Mouse (Mus musculus): ENCODE results near the gene Col4a4. TPM values are rescaled to one million over a fixed set of nuclear protein-coding genes. Genes with fewer than 3 reads are reported as not detected.

The Col4a4 gene
- polyA plus RNA-seq (2015; fragmentation: Nextera tagmentation; extraction: Ambion mirVana) = 0.16 and 0.18 TPM in 2 replicates

GRCm38 (mm10) chr1:82586713-82587399 is at the start of gene Col4a4, which contains the start of gene Col4a3:
TSS of gene Col4a4 (minus strand) at chr1:82586849.
TSS of gene Col4a3 (plus strand) at chr1:82586921.
- no peak within 1 kb of the TSS for H3K27ac ChIP-seq (ENCODE audit: low read length)
- no peak within 1 kb of the TSS for H3K4me3 ChIP-seq (ENCODE audit: low read depth, low read length)
- no peak within 1 kb of the TSS for H3K9ac ChIP-seq (ENCODE audit: low read depth, low read length)
- ATAC-seq (ENCODE audit: low read depth) = no peak
- no peaks in the 10 kb centered on the region for H3K36me3 ChIP-seq (ENCODE audit: control insufficient read depth, insufficient read depth)
- no peaks in the 10 kb centered on the region for H3K9me3 ChIP-seq (replicated peaks; ENCODE audit: control insufficient read depth, low read length)
- 4% methylated on average over 34 of the region's 34 CpGs for WGBS (ENCODE audit: insufficient replicate concordance)
- no peak within 1 kb of the TSS for H3K4me2 ChIP-seq (ENCODE audit: low read depth, low read length)
- peaks cover 10% of the 10 kb centered on the region for H3K27me3 ChIP-seq (ENCODE audit: control insufficient read depth, insufficient read depth, low read depth, low read length)
- H3K4me1 ChIP-seq (ENCODE audit: control insufficient read depth, low read depth, low read length) = no peaks in the 10 kb centered on the region

GRCm38 (mm10) chr1:82636321-82636720 is 49.7 kb upstream of the Col4a4 start:
- no peaks in the 10 kb centered on the region for H3K27me3 ChIP-seq (ENCODE audit: control insufficient read depth, insufficient read depth, low read depth, low read length)
- peaks cover 5% of the 10 kb centered on the region for H3K4me1 ChIP-seq (ENCODE audit: control insufficient read depth, low read depth, low read length)
- H3K36me3 ChIP-seq (ENCODE audit: control insufficient read depth, insufficient read depth) = no peaks in the 10 kb centered on the region
- H3K9ac ChIP-seq (ENCODE audit: low read depth, low read length) = no peak overlapping the region
- no peak for ATAC-seq (ENCODE audit: low read depth)
- 49% methylated on average over 4 of the region's 4 CpGs for WGBS (ENCODE audit: insufficient replicate concordance)
- H3K4me3 ChIP-seq (ENCODE audit: low read depth, low read length) = no peak overlapping the region
- no peak overlapping the region for H3K4me2 ChIP-seq (ENCODE audit: low read depth, low read length)
- no peak overlapping the region for H3K27ac ChIP-seq (ENCODE audit: low read length)
- H3K9me3 ChIP-seq (replicated peaks; ENCODE audit: control insufficient read depth, low read length) = no peaks in the 10 kb centered on the region

- WGBS (ENCODE audit: insufficient replicate concordance) = 79% methylated on average over 9 of the region's 9 CpGs
- Histone ChIP-seq H3K36me3 (ENCODE audit: control insufficient read depth, insufficient read depth) (no peaks in the 10 kb centered on the region), H3K9me3 (replicated peaks; ENCODE audit: control insufficient read depth, low read length) (no peaks in the 10 kb centered on the region), H3K4me2 (ENCODE audit: low read depth, low read length) (no peak overlapping the region), H3K27me3 (ENCODE audit: control insufficient read depth, insufficient read depth, low read depth, low read length) (no peaks in the 10 kb centered on the region), H3K4me1 (ENCODE audit: control insufficient read depth, low read depth, low read length) (peaks cover 5% of the 10 kb centered on the region), H3K4me3 (ENCODE audit: low read depth, low read length) (no peak overlapping the region), H3K9ac (ENCODE audit: low read depth, low read length) (no peak overlapping the region), H3K27ac (ENCODE audit: low read length) (no peak overlapping the region)
- no peak for ATAC-seq (ENCODE audit: low read depth)
Measured at GRCm38 (mm10) chr1:82635254-82635620, 48.6 kb upstream of the Col4a4 start.

- no peak for ATAC-seq (ENCODE audit: low read depth)
- 76% methylated on average over 19 of the region's 19 CpGs for WGBS (ENCODE audit: insufficient replicate concordance)
Measured at GRCm38 (mm10) chr1:82634545-82635253, 48.0 kb upstream of the Col4a4 start.

GRCm38 (mm10) chr1:82631169-82631792 is 44.6 kb upstream of the Col4a4 start:
- 47% methylated on average over 6 of the region's 6 CpGs for WGBS (ENCODE audit: insufficient replicate concordance)
- H3K27ac ChIP-seq (ENCODE audit: low read length) = no peak overlapping the region
- H3K4me1 ChIP-seq (ENCODE audit: control insufficient read depth, low read depth, low read length) = peaks cover 7% of the 10 kb centered on the region
- no peak overlapping the region for H3K9ac ChIP-seq (ENCODE audit: low read depth, low read length)
- H3K27me3 ChIP-seq (ENCODE audit: control insufficient read depth, insufficient read depth, low read depth, low read length) = no peaks in the 10 kb centered on the region
- no peak overlapping the region for H3K4me3 ChIP-seq (ENCODE audit: low read depth, low read length)
- H3K36me3 ChIP-seq (ENCODE audit: control insufficient read depth, insufficient read depth) = no peaks in the 10 kb centered on the region
- no peak overlapping the region for H3K4me2 ChIP-seq (ENCODE audit: low read depth, low read length)
- ATAC-seq (ENCODE audit: low read depth) = no peak
- H3K9me3 ChIP-seq (replicated peaks; ENCODE audit: control insufficient read depth, low read length) = no peaks in the 10 kb centered on the region

More at GRCm38 (mm10) chr1:82634545-82635253, 48.0 kb upstream of the Col4a4 start:
- Histone ChIP-seq H3K27me3 (ENCODE audit: control insufficient read depth, insufficient read depth, low read depth, low read length) (no peaks in the 10 kb centered on the region), H3K9ac (ENCODE audit: low read depth, low read length) (no peak overlapping the region), H3K9me3 (replicated peaks; ENCODE audit: control insufficient read depth, low read length) (no peaks in the 10 kb centered on the region), H3K36me3 (ENCODE audit: control insufficient read depth, insufficient read depth) (no peaks in the 10 kb centered on the region), H3K27ac (ENCODE audit: low read length) (no peak overlapping the region), H3K4me3 (ENCODE audit: low read depth, low read length) (no peak overlapping the region), H3K4me1 (ENCODE audit: control insufficient read depth, low read depth, low read length) (peaks cover 5% of the 10 kb centered on the region), H3K4me2 (ENCODE audit: low read depth, low read length) (no peak overlapping the region)

GRCm38 (mm10) chr1:82629495-82629894 is 42.8 kb upstream of the Col4a4 start:
- Histone ChIP-seq H3K4me2 (ENCODE audit: low read depth, low read length) (no peak overlapping the region), H3K4me1 (ENCODE audit: control insufficient read depth, low read depth, low read length) (peaks cover 7% of the 10 kb centered on the region), H3K36me3 (ENCODE audit: control insufficient read depth, insufficient read depth) (no peaks in the 10 kb centered on the region), H3K27ac (ENCODE audit: low read length) (no peak overlapping the region), H3K4me3 (ENCODE audit: low read depth, low read length) (no peak overlapping the region), H3K27me3 (ENCODE audit: control insufficient read depth, insufficient read depth, low read depth, low read length) (no peaks in the 10 kb centered on the region), H3K9ac (ENCODE audit: low read depth, low read length) (no peak overlapping the region), H3K9me3 (replicated peaks; ENCODE audit: control insufficient read depth, low read length) (no peaks in the 10 kb centered on the region)
- WGBS (ENCODE audit: insufficient replicate concordance) = 65% methylated on average over 5 of the region's 5 CpGs
- no peak for ATAC-seq (ENCODE audit: low read depth)

GRCm38 (mm10) chr1:82627652-82628051 is 41.0 kb upstream of the Col4a4 start:
- H3K9me3 ChIP-seq (replicated peaks; ENCODE audit: control insufficient read depth, low read length) = no peaks in the 10 kb centered on the region
- H3K27me3 ChIP-seq (ENCODE audit: control insufficient read depth, insufficient read depth, low read depth, low read length) = no peaks in the 10 kb centered on the region
- no peaks in the 10 kb centered on the region for H3K36me3 ChIP-seq (ENCODE audit: control insufficient read depth, insufficient read depth)
- no peak overlapping the region for H3K9ac ChIP-seq (ENCODE audit: low read depth, low read length)
- H3K4me2 ChIP-seq (ENCODE audit: low read depth, low read length) = no peak overlapping the region
- 0 out of 2 replicates have a peak, but pooled peaks have one; percentile 39 for ATAC-seq (ENCODE audit: low read depth)
- 19% methylated on average over 4 of the region's 4 CpGs for WGBS (ENCODE audit: insufficient replicate concordance)
- H3K4me1 ChIP-seq (ENCODE audit: control insufficient read depth, low read depth, low read length) = peaks cover 7% of the 10 kb centered on the region
- H3K4me3 ChIP-seq (ENCODE audit: low read depth, low read length) = no peak overlapping the region
- no peak overlapping the region for H3K27ac ChIP-seq (ENCODE audit: low read length)

- Histone ChIP-seq H3K27me3 (ENCODE audit: control insufficient read depth, insufficient read depth, low read depth, low read length) (no peaks in the 10 kb centered on the region), H3K4me3 (ENCODE audit: low read depth, low read length) (no peak overlapping the region), H3K27ac (ENCODE audit: low read length) (no peak overlapping the region), H3K4me1 (ENCODE audit: control insufficient read depth, low read depth, low read length) (peaks cover 7% of the 10 kb centered on the region), H3K36me3 (ENCODE audit: control insufficient read depth, insufficient read depth) (no peaks in the 10 kb centered on the region), H3K9me3 (replicated peaks; ENCODE audit: control insufficient read depth, low read length) (no peaks in the 10 kb centered on the region), H3K4me2 (ENCODE audit: low read depth, low read length) (no peak overlapping the region), H3K9ac (ENCODE audit: low read depth, low read length) (no peak overlapping the region)
- ATAC-seq (ENCODE audit: low read depth) = no peak
- WGBS (ENCODE audit: insufficient replicate concordance) = 20% methylated on average over 2 of the region's 2 CpGs
Measured at GRCm38 (mm10) chr1:82625474-82625873, 38.8 kb upstream of the Col4a4 start.

GRCm38 (mm10) chr1:82624934-82625333 is 38.3 kb upstream of the Col4a4 start:
- 29% methylated on average over 6 of the region's 6 CpGs for WGBS (ENCODE audit: insufficient replicate concordance)
- ATAC-seq (ENCODE audit: low read depth) = peak; percentile 43
- peaks cover 7% of the 10 kb centered on the region for H3K4me1 ChIP-seq (ENCODE audit: control insufficient read depth, low read depth, low read length)

More at GRCm38 (mm10) chr1:82624934-82625333, 38.3 kb upstream of the Col4a4 start:
- H3K9me3 ChIP-seq (replicated peaks; ENCODE audit: control insufficient read depth, low read length) = no peaks in the 10 kb centered on the region
- H3K27me3 ChIP-seq (ENCODE audit: control insufficient read depth, insufficient read depth, low read depth, low read length) = no peaks in the 10 kb centered on the region
- no peak overlapping the region for H3K4me3 ChIP-seq (ENCODE audit: low read depth, low read length)
- no peak overlapping the region for H3K4me2 ChIP-seq (ENCODE audit: low read depth, low read length)
- no peaks in the 10 kb centered on the region for H3K36me3 ChIP-seq (ENCODE audit: control insufficient read depth, insufficient read depth)
- no peak overlapping the region for H3K9ac ChIP-seq (ENCODE audit: low read depth, low read length)
- H3K27ac ChIP-seq (ENCODE audit: low read length) = no peak overlapping the region
